Mouse (Mus musculus) forebrain, embryonic 12.5 days (tissue): Measurements from ENCODE around the gene Kcnma1. TPM values are rescaled to one million over a fixed set of nuclear protein-coding genes. Genes with fewer than 3 reads are reported as not detected.

Experiments
- ATAC-seq: fragments of 200-750 bp; cut with Nextera tagmentation; 2 replicates; pipeline ENCODE4 v1.8.0; 2017; ENCODE audit warnings: moderate TSS enrichment; ENCODE audit not compliant: low FRiP score
- H3K27ac ChIP-seq: fragments of 300-500 bp; sonication (generic); 2 replicates; pipeline ENCODE4 v1.5.1; 2016; ENCODE audit warnings: mild to moderate bottlenecking
- H3K27me3 ChIP-seq: fragments of 300-500 bp; sonication (generic); 2 replicates; pipeline ENCODE4 v1.6.1; 2016; ENCODE audit warnings: mild to moderate bottlenecking
- H3K36me3 ChIP-seq: fragments of 300-500 bp; sonication (generic); replicated peaks from 2 replicates; pipeline ENCODE4 v1.6.1; 2016; ENCODE audit warnings: mild to moderate bottlenecking
- H3K4me1 ChIP-seq: fragments of 300-500 bp; sonication (generic); 2 replicates; pipeline ENCODE4 v1.6.1; 2016
- H3K4me2 ChIP-seq: fragments of 300-500 bp; sonication (generic); 2 replicates; pipeline ENCODE4 v1.6.1; 2016; ENCODE audit warnings: mild to moderate bottlenecking, moderate library complexity
- H3K4me3 ChIP-seq: fragments of 300-500 bp; sonication (generic); replicated peaks from 2 replicates; pipeline ENCODE4 v1.5.1; 2016; ENCODE audit warnings: mild to moderate bottlenecking
- H3K9ac ChIP-seq: fragments of 300-500 bp; sonication (generic); 2 replicates; pipeline ENCODE4 v1.6.1; 2016; ENCODE audit warnings: mild to moderate bottlenecking
- H3K9me3 ChIP-seq: fragments of 300-500 bp; sonication (generic); 2 replicates; pipeline ENCODE4 v1.6.1; 2016
- WGBS: fragments of 180-500 bp; shearing (Covaris S2); methylation state at CpG from one replicate; pipeline ENCODE4 v1.1.7; 2016; 5-methylcytosine and 5-hydroxymethylcytosine counted together
- polyA plus RNA-seq: library from polyadenylated mRNA; unstranded; fragments of >200 nt; fragmentation: Nextera tagmentation; extraction: Ambion mirVana; gene quantifications from 2 replicates; pipeline ENCODE4 v1.2.1, GENCODE M21; 2016

The Kcnma1 gene
- polyA plus RNA-seq, 1 experiment from 2014 or later, result 2.6 TPM

- peak overlapping the region; percentile 80 for H3K4me3 ChIP-seq
- peaks cover 12% of the 10 kb centered on the region for H3K4me1 ChIP-seq
- peak overlapping the region; percentile 68 for H3K9ac ChIP-seq
- H3K36me3 ChIP-seq, result no peaks in the 10 kb centered on the region
- peak overlapping the region; percentile 63 for H3K27ac ChIP-seq
- no peaks in the 10 kb centered on the region for H3K9me3 ChIP-seq
- peaks cover 72% of the 10 kb centered on the region for H3K27me3 ChIP-seq
- under 1% methylated on average over 66 of the region's 82 CpGs for WGBS
- ATAC-seq, result peak; percentile 72
- H3K4me2 ChIP-seq, result peak overlapping the region; percentile 92
Measured at GRCm38 (mm10) chr14:24004471-24005271, 9.6 kb downstream of the Kcnma1 start.

- Histone ChIP-seq H3K4me3 (peak overlapping the region; percentile 80), H3K27ac (peak overlapping the region; percentile 63), H3K4me1 (peaks cover 12% of the 10 kb centered on the region), H3K36me3 (no peaks in the 10 kb centered on the region), H3K4me2 (peak overlapping the region; percentile 92), H3K27me3 (peaks cover 72% of the 10 kb centered on the region), H3K9ac (peak overlapping the region; percentile 68), H3K9me3 (no peaks in the 10 kb centered on the region)
- ATAC-seq, result peak; percentile 65
- under 1% methylated on average over 64 of the region's 85 CpGs for WGBS
Measured at GRCm38 (mm10) chr14:24003450-24004381, 10.6 kb downstream of the Kcnma1 start.

- H3K9ac ChIP-seq, result no peak overlapping the region
- peaks cover 12% of the 10 kb centered on the region for H3K4me1 ChIP-seq
- no peaks in the 10 kb centered on the region for H3K9me3 ChIP-seq
- no peak overlapping the region for H3K27ac ChIP-seq
- H3K27me3 ChIP-seq, result peaks cover 71% of the 10 kb centered on the region
- H3K4me2 ChIP-seq, result no peak overlapping the region; the same call in 1 of the 2 replicates
- ATAC-seq, result no peak
- H3K36me3 ChIP-seq, result no peaks in the 10 kb centered on the region
- H3K4me3 ChIP-seq, result peak overlapping the region; percentile 80; the same call in 1 of the 2 replicates
- WGBS, result 56% methylated on average over 5 of the region's 5 CpGs
Measured at GRCm38 (mm10) chr14:24002647-24003046, 11.6 kb downstream of the Kcnma1 start.

- no peak overlapping the region for H3K27ac ChIP-seq
Measured at GRCm38 (mm10) chr14:23997912-23998311, 16.4 kb downstream of the Kcnma1 start.

GRCm38 (mm10) chr14:23995831-23996230 is 18.5 kb downstream of the Kcnma1 start:
- no peak for ATAC-seq
- Histone ChIP-seq H3K27me3 (peaks cover 9% of the 10 kb centered on the region), H3K36me3 (no peaks in the 10 kb centered on the region), H3K4me1 (no peaks in the 10 kb centered on the region), H3K27ac (no peak overlapping the region), H3K4me2 (no peak overlapping the region), H3K9me3 (no peaks in the 10 kb centered on the region), H3K4me3 (no peak overlapping the region), H3K9ac (no peak overlapping the region)
- WGBS, result 93% methylated on average over 3 of the region's 3 CpGs

More at GRCm38 (mm10) chr14:23997912-23998311, 16.4 kb downstream of the Kcnma1 start:
- Histone ChIP-seq H3K4me2 (no peak overlapping the region), H3K4me1 (0 out of 2 replicates have a peak, but pooled peaks cover under 1% of the 10 kb centered on the region), H3K36me3 (no peaks in the 10 kb centered on the region), H3K4me3 (no peak overlapping the region), H3K9me3 (no peaks in the 10 kb centered on the region), H3K27me3 (peaks cover 24% of the 10 kb centered on the region), H3K9ac (no peak overlapping the region)
- WGBS, result 58% methylated on average over 6 of the region's 6 CpGs
- ATAC-seq, result no peak

- 91% methylated on average over 7 of the region's 7 CpGs for WGBS
- no peak overlapping the region for H3K4me3 ChIP-seq
Measured at GRCm38 (mm10) chr14:23990871-23991270, 23.4 kb downstream of the Kcnma1 start.

GRCm38 (mm10) chr14:23989696-23990095 is 24.6 kb downstream of the Kcnma1 start:
- Histone ChIP-seq H3K9ac (no peak overlapping the region), H3K4me2 (no peak overlapping the region), H3K9me3 (no peaks in the 10 kb centered on the region), H3K27ac (no peak overlapping the region), H3K36me3 (no peaks in the 10 kb centered on the region), H3K4me1 (no peaks in the 10 kb centered on the region), H3K27me3 (no peaks in the 10 kb centered on the region), H3K4me3 (no peak overlapping the region)
- no peak for ATAC-seq
- 91% methylated on average over 11 of the region's 11 CpGs for WGBS

More at GRCm38 (mm10) chr14:23990871-23991270, 23.4 kb downstream of the Kcnma1 start:
- Histone ChIP-seq H3K36me3 (no peaks in the 10 kb centered on the region), H3K27ac (no peak overlapping the region), H3K9ac (no peak overlapping the region), H3K4me2 (no peak overlapping the region), H3K4me1 (no peaks in the 10 kb centered on the region), H3K27me3 (no peaks in the 10 kb centered on the region), H3K9me3 (no peaks in the 10 kb centered on the region)
- ATAC-seq, result no peak

- Histone ChIP-seq H3K27me3 (no peaks in the 10 kb centered on the region), H3K4me3 (no peak overlapping the region), H3K4me2 (no peak overlapping the region), H3K36me3 (no peaks in the 10 kb centered on the region), H3K9me3 (no peaks in the 10 kb centered on the region), H3K9ac (no peak overlapping the region), H3K4me1 (no peaks in the 10 kb centered on the region), H3K27ac (no peak overlapping the region)
- no peak for ATAC-seq
- WGBS, result 84% methylated on average over 8 of the region's 8 CpGs
Measured at GRCm38 (mm10) chr14:23982205-23982604, 32.1 kb downstream of the Kcnma1 start.

- Histone ChIP-seq H3K27ac (no peak overlapping the region), H3K36me3 (no peaks in the 10 kb centered on the region), H3K9me3 (no peaks in the 10 kb centered on the region), H3K4me1 (no peaks in the 10 kb centered on the region), H3K4me2 (no peak overlapping the region), H3K9ac (no peak overlapping the region), H3K4me3 (no peak overlapping the region), H3K27me3 (no peaks in the 10 kb centered on the region)
- ATAC-seq, result no peak
- 94% methylated on average over 2 of the region's 2 CpGs for WGBS
Measured at GRCm38 (mm10) chr14:23974685-23975084, 39.6 kb downstream of the Kcnma1 start.

- no peaks in the 10 kb centered on the region for H3K36me3 ChIP-seq
- H3K9me3 ChIP-seq, result no peaks in the 10 kb centered on the region
- H3K27ac ChIP-seq, result no peak overlapping the region
- H3K9ac ChIP-seq, result no peak overlapping the region
- no peak overlapping the region for H3K4me3 ChIP-seq
- 82% methylated on average over 8 of the region's 8 CpGs for WGBS
- no peaks in the 10 kb centered on the region for H3K4me1 ChIP-seq
- H3K4me2 ChIP-seq, result no peak overlapping the region
- ATAC-seq, result no peak
- H3K27me3 ChIP-seq, result no peaks in the 10 kb centered on the region
Measured at GRCm38 (mm10) chr14:23966471-23966870, 47.8 kb downstream of the Kcnma1 start.

GRCm38 (mm10) chr14:23959061-23959460 is 55.2 kb downstream of the Kcnma1 start:
- ATAC-seq, result no peak
- H3K36me3 ChIP-seq, result no peaks in the 10 kb centered on the region
- H3K4me1 ChIP-seq, result no peaks in the 10 kb centered on the region
- no peak overlapping the region for H3K27ac ChIP-seq
- H3K9ac ChIP-seq, result no peak overlapping the region
- H3K4me3 ChIP-seq, result no peak overlapping the region
- no peaks in the 10 kb centered on the region for H3K9me3 ChIP-seq
- H3K27me3 ChIP-seq, result no peaks in the 10 kb centered on the region
- 90% methylated on average over 11 of the region's 11 CpGs for WGBS
- H3K4me2 ChIP-seq, result no peak overlapping the region

- no peaks in the 10 kb centered on the region for H3K27me3 ChIP-seq
- H3K9me3 ChIP-seq, result no peaks in the 10 kb centered on the region
- no peak overlapping the region for H3K27ac ChIP-seq
- no peak overlapping the region for H3K4me2 ChIP-seq
- no peaks in the 10 kb centered on the region for H3K4me1 ChIP-seq
- H3K36me3 ChIP-seq, result no peaks in the 10 kb centered on the region
- H3K9ac ChIP-seq, result no peak overlapping the region
- WGBS, result 77% methylated on average over 4 of the region's 4 CpGs
- ATAC-seq, result no peak
- H3K4me3 ChIP-seq, result no peak overlapping the region
Measured at GRCm38 (mm10) chr14:23957270-23957669, 57.0 kb downstream of the Kcnma1 start.
